Mouse (Mus musculus): ENCODE results near the gene Ccdc102a.
"Not testable (repeated sequence)": the region's sequence is repeated elsewhere in the genome, so short reads cannot be mapped to it uniquely, and the experiment has no call there.

The Ccdc102a gene

DNA sequence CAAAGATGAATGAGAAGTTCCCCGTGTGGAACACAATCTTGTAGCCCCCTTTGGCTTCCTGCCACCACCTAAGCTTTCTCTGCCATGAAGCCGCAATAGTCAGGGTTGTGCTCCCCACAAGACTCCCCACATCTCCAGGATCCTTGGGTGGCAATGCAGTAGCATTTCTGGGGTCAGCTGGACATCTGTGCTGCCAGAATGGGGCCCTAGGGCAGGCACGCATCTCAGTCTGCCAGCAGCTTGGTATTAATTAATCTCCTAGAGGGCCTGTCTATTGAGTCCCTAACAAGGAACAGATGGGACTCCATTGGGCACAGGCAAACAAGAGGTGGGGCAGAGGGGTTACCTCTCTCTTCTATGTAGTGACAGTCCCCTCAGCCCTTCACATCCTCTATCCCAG is 45.7 kb downstream of the Ccdc102a start:
- DNase-seq = peak; percentile 29

DNA sequence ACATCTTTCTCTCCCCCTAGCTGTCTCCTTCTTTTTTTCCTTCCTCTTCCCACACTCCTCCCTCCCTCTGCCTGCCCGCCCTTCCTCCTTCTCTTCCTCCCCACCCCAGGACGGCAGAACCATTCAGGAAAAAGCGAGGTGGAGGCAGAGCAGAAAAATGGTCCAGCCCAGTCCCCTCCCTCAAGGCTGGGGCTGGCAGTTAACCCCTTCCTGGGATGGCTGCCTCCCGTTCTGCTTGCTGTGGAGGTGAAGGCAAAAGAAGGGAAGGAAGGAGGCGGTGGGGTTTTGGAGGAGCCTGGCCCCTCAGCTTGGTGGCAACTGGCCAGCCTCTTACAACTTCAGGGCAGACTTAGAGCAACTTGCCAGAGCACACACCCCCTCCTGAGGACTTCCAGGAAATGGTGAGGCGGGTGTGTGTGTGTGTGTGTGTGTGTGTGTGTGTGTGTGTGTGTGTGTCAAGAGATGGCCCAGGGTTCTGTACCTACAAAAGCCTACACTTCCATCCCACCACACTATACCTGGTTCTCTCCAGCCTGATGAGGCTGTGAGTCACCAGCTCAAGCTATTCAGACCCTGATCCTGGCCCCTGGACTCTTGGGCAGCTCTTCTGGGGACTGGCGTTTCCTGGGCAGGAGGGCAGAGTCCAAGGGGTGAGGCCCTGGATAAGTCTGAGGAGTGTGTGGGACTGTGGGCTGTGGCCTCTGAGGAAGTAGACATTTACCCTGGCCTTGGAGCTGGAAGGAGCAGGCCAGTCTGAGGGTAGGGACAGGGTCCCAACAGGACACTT is 46.6 kb downstream of the Ccdc102a start:
- DNase-seq = peak; percentile 78

DNA sequence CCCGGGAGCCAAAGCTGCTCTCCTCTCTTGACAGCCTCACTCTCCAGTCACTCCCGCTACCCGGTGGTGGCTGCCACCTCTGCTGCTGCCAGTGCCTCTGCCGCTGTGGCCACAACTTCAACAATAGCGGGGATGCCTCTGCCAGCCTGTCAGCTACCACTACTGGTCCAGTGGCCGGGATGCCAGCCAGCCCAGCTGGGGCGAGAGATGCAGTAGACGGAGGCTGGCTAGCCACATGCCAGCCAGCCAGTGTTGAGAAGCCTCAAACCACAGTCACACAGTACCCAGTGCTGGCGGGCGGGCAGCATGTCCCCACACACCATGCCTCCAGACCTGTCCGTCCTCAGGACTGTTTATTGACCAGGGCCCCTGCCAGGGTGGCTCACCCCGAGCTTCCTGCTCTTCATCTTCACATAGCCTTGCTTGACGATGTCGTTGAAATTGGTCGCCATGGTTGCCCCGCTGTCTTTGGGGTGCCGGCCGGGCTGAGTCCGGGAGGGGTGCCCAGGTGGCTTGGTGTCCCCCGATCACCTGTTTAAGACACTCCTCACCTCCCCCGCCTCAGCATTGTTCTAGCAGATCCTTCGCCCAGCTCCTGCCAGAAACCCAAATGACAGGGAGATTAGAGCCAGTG is 47.3 kb downstream of the Ccdc102a start:
- DNase-seq = peak; percentile 17

DNA sequence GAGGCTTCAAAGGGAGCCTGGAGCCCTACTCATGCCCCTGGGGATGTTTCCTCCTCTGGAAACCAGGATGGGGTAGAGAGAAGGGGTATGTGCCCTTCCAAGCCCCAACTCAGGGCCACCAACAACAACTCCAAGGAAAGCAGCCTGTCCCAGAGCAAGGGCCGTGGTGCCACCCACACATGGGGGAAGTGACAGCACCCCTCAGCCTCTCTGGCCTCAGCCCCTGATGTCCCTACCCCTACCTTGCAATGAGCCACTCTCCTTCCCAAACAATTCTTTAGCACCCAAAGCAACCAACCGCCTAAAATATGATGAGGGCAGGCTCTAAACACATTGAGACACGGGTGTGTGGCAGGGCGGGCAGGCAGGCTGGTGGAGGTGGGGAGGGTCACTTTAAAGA is 47.9 kb downstream of the Ccdc102a start:
- DNase-seq = no peak

DNA sequence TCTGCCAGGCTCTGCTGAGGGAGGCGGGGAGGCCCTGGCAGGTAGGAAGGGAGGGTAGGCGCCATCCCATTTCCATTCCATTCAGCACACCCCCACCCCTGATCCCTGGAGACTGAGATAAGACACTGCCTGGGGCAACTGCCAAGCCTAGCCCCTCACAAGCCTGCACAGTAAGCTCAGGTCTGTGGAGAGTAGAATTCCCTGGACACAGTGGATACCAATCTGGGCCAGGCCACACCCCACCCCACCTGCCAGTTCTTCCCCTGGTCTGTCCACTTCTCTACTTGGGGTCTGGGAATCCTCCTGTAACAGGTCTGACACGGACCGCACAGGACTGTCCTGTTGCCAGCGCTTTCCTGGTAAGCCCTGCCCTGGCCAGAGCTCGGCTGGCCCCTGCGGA is 48.8 kb downstream of the Ccdc102a start:
- no peak for DNase-seq

DNA sequence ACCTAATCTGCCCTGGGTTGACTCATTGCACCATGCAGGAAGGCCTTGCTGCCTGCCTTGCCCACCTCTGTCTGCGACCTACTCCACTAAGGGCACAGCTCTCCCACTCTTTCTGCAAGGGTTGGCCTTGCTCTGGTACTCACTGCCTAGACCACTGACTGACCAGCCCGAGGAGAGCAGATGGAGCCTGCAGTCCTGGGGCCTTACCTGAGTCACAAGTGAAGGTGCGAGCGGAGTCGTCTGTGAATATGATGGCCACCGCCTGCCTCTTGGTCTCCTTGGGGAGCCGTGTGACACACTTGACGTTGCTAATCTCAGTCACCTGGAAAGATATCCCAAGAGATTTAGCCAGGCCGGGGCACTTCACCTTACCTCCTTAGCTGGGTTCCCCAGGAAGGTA is 51.0 kb downstream of the Ccdc102a start:
- DNase-seq = no peak

DNA sequence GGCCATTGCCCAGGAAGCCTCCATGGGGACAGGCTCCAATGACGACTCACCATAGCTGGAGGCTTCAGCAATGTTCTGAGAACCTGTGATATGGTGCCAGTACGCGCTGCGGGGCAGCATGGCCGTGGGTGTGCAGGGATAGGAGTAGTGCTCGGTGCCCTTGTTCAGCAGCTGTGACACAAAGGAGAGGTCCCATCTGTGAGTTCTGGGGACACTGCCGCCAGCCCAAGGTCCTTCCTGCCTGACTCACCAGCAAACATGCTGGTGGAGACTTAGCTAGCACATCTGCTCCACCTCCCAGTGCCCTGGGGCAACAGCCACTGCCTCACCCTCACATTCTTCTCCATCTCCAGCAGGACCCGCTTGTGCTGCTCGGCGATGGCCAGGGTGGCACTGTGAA is 52.6 kb downstream of the Ccdc102a start:
- no peak for DNase-seq

DNA sequence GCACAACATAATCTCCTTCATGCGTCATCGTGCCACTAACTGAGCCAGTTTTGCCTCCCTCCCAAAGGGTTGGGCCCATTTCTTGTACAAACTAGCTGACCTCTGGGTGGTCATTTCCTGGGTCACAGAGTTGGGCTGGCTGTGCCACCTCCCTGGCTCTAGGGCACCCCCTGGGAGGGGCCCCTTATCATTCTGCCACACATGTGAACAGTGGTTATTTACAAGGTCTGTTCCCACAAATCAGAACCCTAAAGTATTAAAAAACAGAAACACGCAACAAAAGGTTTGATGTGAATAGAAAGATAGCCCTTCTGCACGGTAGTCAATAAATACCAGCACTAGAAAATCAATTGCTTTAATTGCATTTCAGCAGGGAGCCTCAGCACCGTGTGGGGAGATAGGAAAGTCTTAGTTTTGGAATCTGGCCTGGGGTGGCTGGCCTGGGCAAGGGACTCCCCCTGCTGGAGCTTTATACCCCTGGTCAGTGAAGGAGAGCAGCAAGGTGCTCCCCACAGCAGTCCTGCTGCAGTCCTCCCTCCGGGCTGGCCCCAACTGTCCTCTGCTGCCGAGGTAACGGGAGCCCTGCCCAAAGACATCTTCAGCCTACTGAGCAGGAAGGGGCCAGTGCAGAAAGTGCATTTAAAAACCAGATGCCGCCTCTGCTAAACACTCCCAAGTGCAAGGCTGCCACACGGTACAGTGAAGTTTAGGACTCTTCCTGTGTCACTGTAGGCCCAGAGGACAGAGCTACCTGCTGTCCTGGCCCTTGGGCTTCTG is 53.8 kb downstream of the Ccdc102a start:
- DNase-seq = no peak

DNA sequence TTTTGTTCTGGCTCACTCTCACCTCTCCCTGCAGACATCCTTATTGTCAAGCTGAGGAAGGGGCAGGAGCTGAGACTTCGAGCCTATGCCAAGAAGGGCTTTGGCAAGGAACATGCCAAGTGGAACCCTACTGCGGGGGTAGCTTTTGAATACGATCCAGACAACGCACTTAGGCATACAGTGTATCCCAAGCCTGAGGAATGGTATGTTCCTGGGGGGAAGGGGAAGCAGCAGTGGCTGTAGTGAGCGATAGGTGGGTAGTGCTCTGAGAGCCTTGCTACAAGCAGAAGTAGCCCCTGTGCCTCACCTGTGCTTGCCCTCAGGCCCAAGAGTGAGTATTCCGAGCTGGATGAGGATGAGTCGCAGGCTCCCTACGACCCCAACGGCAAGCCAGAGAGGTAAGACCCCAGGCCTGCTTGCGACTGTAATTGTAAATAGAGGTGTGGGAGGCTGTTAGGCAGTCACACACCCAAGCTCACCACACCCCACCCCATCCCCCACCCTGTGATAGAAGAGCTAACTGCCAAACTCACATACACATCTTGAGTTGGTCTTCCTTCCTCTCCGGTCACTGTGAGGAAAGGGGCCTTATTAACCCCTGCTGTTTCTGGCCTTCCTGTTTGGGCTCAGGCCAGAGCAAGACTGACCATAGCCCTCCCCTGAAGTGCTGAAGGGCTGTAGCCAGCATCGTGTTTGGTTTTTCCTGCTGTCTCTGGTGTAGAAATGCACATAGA is 55.2 kb downstream of the Ccdc102a start:
- DNase-seq = no peak

DNA sequence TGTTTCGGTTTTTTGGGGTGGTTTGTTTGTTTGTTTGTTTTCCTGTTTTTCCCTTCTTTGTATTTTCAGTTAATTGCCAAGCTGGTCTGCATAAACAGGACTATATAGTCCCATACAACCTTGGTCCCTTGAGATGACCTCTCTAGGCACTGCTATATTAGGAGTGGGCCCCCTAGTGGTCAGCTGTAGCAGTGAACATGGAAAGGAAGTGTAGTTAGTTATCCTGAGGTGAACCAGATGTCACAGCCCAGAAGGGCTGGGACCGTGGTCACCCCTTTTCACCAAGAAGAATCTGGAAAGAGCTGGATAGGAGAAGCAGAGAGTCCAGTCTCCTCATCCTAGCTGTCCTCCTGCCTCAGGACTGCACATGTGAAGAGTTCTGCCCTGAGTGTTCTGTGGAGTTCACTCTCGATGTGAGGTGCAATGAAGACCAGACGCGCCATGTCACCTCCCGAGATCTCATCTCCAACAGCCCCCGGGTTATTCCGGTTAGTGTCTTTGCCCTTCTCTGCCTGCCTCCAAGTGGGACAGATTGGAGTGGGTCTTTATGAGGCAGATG is 56.5 kb downstream of the Ccdc102a start:
- peak; percentile 79 for DNase-seq

DNA sequence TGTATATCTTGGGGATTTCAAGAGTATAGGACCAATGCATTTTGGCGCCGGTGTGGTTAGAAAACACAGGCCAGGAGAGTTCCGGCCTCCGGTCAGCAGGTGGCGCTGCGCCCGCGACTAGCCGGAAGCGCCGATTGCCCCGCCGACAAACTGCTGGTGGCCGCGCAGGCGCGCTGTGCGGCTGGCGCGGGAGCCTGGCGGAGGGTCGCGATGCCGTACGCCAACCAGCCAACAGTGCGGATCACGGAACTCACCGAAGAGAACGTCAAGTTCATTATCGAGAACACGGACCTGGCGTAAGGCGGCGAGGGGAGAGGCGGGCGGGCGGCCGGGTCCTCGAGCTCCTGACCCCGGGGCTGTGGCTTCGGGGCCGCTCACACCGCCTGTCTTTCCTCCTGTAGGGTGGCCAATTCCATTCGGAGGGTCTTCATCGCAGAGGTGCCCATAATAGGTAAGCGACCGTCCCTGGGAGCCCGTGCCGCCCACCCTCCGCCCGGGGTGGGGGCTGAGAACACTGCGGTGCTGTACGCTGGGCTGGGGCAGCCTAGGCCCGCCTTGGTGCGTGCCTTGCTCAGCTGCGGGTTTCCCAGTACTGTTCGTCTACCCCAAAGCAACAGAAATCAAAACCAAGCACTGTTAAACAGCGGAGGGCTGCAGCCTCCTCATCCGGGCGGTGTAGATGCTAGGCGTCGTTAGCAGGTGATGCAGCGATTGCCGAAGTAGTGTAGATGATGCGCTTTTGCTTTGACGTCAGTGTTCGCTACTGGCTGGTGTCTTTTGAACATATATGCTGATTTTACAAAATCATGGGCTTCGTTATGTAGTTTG is 60.3 kb downstream of the Ccdc102a start, which contains the start of gene Polr2c:
TSS of gene Polr2c (plus strand) at position 105 of the 828 bp plus-strand sequence.
- DNase-seq = peak; percentile 92

DNA sequence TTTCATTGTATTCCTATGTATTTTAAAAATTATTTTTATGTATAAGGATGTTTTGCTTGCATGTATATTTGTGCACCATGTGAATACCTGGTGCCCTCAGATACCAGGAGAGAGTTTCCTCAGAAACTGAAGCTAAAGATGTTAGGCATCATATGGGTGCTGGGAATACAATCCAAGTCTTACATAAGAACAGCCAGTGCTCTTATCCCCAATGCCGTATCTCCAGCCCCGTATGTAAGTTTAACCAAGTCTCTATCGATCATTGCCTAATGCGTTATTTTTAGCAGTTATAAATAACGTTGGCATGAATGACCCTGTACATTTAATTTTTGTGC is 60.9 kb downstream of the Ccdc102a start:
- DNase-seq = no peak

DNA sequence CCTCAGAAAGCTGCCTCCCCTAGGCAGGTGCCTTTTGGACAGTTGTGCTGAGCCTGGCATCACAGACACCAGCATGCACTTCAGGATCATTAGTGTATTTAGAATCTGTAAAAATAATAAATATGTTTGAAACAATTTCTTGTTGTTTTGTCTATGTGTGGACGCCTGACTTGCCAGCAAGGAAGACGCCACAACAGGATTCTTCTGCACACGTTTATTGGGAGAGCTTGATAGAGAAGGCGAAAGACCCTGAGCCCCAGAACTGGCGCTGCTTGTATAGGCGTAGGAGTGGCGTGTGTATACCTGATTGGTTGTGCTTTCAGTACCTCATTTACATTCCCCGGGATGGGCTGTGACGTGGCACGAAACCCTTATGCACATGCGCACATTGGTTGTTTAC is 63.1 kb downstream of the Ccdc102a start:
- not testable (repeated sequence) for DNase-seq

Measured in embryo, embryonic 11 days (tissue).